Mouse (Mus musculus): ENCODE results near the gene Afg1l. TPM values are rescaled to one million over a fixed set of nuclear protein-coding genes. Genes with fewer than 3 reads are reported as not detected.

Gene Afg1l
- polyA plus RNA-seq, 1 experiment: 2.6 TPM

GRCm38 (mm10) chr10:42313222-42313786, 165.1 kb downstream of the Afg1l start:
- H3K4me3 ChIP-seq (ENCODE audit: low read depth, low read length): no peak overlapping the region
- H3K27me3 ChIP-seq (ENCODE audit: control insufficient read depth, insufficient read depth, low read length): no peaks in the 10 kb centered on the region
- no peak for TF ChIP-seq POLR2A (IDR thresholded peaks at IDR 0.05; ENCODE audit: low read depth, low read length)
- TF ChIP-seq CTCF (IDR thresholded peaks at IDR 0.05; ENCODE audit: extremely low read depth, insufficient read length, insufficient replicate concordance, low read depth, low read length): no peak
- 76% methylated on average over 22 of the region's 22 CpGs for WGBS
- H3K36me3 ChIP-seq (ENCODE audit: control insufficient read depth, insufficient read depth, low read length): peaks cover 18% of the 10 kb centered on the region
- no peak overlapping the region for H3K27ac ChIP-seq (ENCODE audit: insufficient read depth, low read depth, low read length)
- no peaks in the 10 kb centered on the region for H3K4me1 ChIP-seq (ENCODE audit: control insufficient read depth, insufficient read depth, insufficient read length, low read length)

- Histone ChIP-seq H3K36me3 (ENCODE audit: control insufficient read depth, insufficient read depth, low read length) (peaks cover 13% of the 10 kb centered on the region), H3K27ac (ENCODE audit: insufficient read depth, low read depth, low read length) (no peak overlapping the region), H3K4me1 (ENCODE audit: control insufficient read depth, insufficient read depth, insufficient read length, low read length) (no peaks in the 10 kb centered on the region), H3K4me3 (ENCODE audit: low read depth, low read length) (no peak overlapping the region), H3K27me3 (ENCODE audit: control insufficient read depth, insufficient read depth, low read length) (no peaks in the 10 kb centered on the region)
- no peak for TF ChIP-seq CTCF (IDR thresholded peaks at IDR 0.05; ENCODE audit: extremely low read depth, insufficient read length, insufficient replicate concordance, low read depth, low read length)
- no peak for TF ChIP-seq POLR2A (IDR thresholded peaks at IDR 0.05; ENCODE audit: low read depth, low read length)
- 67% methylated on average over 1 of the region's 1 CpGs for WGBS
Measured at GRCm38 (mm10) chr10:42312557-42312956, 165.8 kb downstream of the Afg1l start.

GRCm38 (mm10) chr10:42308687-42308987, 169.7 kb downstream of the Afg1l start:
- Histone ChIP-seq H3K27ac (ENCODE audit: insufficient read depth, low read depth, low read length) (no peak overlapping the region), H3K27me3 (ENCODE audit: control insufficient read depth, insufficient read depth, low read length) (no peaks in the 10 kb centered on the region), H3K4me3 (ENCODE audit: low read depth, low read length) (no peak overlapping the region), H3K36me3 (ENCODE audit: control insufficient read depth, insufficient read depth, low read length) (peaks cover 6% of the 10 kb centered on the region; the same call in 1 of the 2 replicates), H3K4me1 (ENCODE audit: control insufficient read depth, insufficient read depth, insufficient read length, low read length) (no peaks in the 10 kb centered on the region)
- WGBS: 44% methylated on average over 8 of the region's 8 CpGs
- TF ChIP-seq CTCF (IDR thresholded peaks at IDR 0.05; ENCODE audit: extremely low read depth, insufficient read length, insufficient replicate concordance, low read depth, low read length) (no peak), POLR2A (IDR thresholded peaks at IDR 0.05; ENCODE audit: low read depth, low read length) (no peak)

GRCm38 (mm10) chr10:42307980-42308686, 170.2 kb downstream of the Afg1l start:
- Histone ChIP-seq H3K36me3 (ENCODE audit: control insufficient read depth, insufficient read depth, low read length) (peaks cover 3% of the 10 kb centered on the region; the same call in 1 of the 2 replicates), H3K27ac (ENCODE audit: insufficient read depth, low read depth, low read length) (no peak overlapping the region), H3K4me3 (ENCODE audit: low read depth, low read length) (peak overlapping the region; percentile 36; the same call in 1 of the 2 replicates), H3K27me3 (ENCODE audit: control insufficient read depth, insufficient read depth, low read length) (no peaks in the 10 kb centered on the region), H3K4me1 (ENCODE audit: control insufficient read depth, insufficient read depth, insufficient read length, low read length) (no peaks in the 10 kb centered on the region)
- 15% methylated on average over 20 of the region's 20 CpGs for WGBS
- TF ChIP-seq POLR2A (IDR thresholded peaks at IDR 0.05; ENCODE audit: low read depth, low read length) (no peak), CTCF (IDR thresholded peaks at IDR 0.05; ENCODE audit: extremely low read depth, insufficient read length, insufficient replicate concordance, low read depth, low read length) (peak; percentile 70; the same call in 1 of the 2 replicates)

DNA sequence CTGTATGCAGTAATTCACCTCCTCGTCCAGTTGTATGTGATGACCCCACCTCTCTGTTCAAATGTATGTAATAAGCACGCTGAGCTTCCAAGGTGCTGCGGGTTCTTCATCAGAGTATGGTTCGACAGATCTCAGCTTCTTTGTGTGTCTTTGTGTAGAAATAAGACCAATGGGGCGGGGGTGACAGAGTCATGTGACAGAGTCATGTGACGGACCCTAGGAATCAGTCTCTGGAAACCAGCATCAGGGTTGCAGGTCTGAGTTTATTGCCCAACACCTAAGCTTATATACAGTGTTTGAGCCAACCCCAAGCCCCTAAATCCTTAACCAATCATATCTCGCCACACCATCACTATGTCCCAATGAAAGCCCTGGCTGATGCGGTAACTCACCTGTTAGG, 171.9 kb downstream of the Afg1l start:
- 91% methylated on average over 8 of the region's 8 CpGs for WGBS
- no peak overlapping the region for H3K27ac ChIP-seq (ENCODE audit: insufficient read depth, low read depth, low read length)
- no peaks in the 10 kb centered on the region for H3K27me3 ChIP-seq (ENCODE audit: control insufficient read depth, insufficient read depth, low read length)
- no peaks in the 10 kb centered on the region for H3K4me1 ChIP-seq (ENCODE audit: control insufficient read depth, insufficient read depth, insufficient read length, low read length)
- no peaks in the 10 kb centered on the region for H3K36me3 ChIP-seq (ENCODE audit: control insufficient read depth, insufficient read depth, low read length)
- H3K4me3 ChIP-seq (ENCODE audit: low read depth, low read length): no peak overlapping the region
- TF ChIP-seq CTCF (IDR thresholded peaks at IDR 0.05; ENCODE audit: extremely low read depth, insufficient read length, insufficient replicate concordance, low read depth, low read length) (no peak), POLR2A (IDR thresholded peaks at IDR 0.05; ENCODE audit: low read depth, low read length) (no peak)

DNA sequence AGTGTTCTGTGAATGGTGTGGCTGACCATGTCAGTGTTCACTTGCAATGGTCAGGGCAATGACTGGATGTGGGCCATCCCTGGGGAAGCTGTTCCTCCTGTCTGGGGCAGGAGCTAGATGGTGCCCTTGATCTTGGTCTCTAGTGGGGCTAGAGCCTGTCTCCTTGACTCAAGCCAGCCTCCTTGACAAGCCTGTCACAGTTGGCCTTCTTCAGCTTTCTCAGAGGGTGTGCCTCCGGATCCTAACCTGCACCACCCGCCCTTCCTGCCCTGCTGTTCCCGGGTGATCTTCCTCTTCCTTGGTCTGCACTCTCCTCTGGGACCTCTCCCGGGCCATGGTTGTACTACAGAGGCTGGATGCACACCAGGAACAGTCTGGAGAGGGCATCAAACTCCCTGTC, 177.6 kb downstream of the Afg1l start:
- WGBS: 43% methylated on average over 4 of the region's 4 CpGs
- Histone ChIP-seq H3K27ac (ENCODE audit: insufficient read depth, low read depth, low read length) (no peak overlapping the region), H3K4me3 (ENCODE audit: low read depth, low read length) (no peak overlapping the region), H3K27me3 (ENCODE audit: control insufficient read depth, insufficient read depth, low read length) (no peaks in the 10 kb centered on the region), H3K4me1 (ENCODE audit: control insufficient read depth, insufficient read depth, insufficient read length, low read length) (no peaks in the 10 kb centered on the region), H3K36me3 (ENCODE audit: control insufficient read depth, insufficient read depth, low read length) (no peaks in the 10 kb centered on the region)
- no peak for TF ChIP-seq CTCF (IDR thresholded peaks at IDR 0.05; ENCODE audit: extremely low read depth, insufficient read length, insufficient replicate concordance, low read depth, low read length)
- no peak for TF ChIP-seq POLR2A (IDR thresholded peaks at IDR 0.05; ENCODE audit: low read depth, low read length)

DNA sequence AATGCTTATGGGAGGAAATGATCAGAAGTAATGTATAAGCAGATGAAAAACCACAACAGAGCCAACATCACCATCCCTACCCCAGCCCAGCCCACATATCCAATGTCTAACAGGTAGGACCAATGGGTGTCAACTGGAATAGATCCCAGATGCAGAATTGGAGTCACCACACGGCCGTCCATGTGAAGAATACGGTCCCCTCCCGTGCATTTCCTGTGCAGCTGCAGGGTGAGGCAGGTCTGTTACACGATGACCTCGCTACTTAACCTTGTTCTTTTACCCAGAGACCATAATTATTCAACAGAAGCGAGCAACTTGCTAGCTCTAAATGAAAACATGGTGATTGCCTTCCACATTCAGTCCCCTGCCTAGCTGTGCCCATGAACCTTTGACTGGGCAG, 178.4 kb downstream of the Afg1l start:
- Histone ChIP-seq H3K36me3 (ENCODE audit: control insufficient read depth, insufficient read depth, low read length) (no peaks in the 10 kb centered on the region), H3K27me3 (ENCODE audit: control insufficient read depth, insufficient read depth, low read length) (no peaks in the 10 kb centered on the region), H3K27ac (ENCODE audit: insufficient read depth, low read depth, low read length) (no peak overlapping the region), H3K4me3 (ENCODE audit: low read depth, low read length) (no peak overlapping the region), H3K4me1 (ENCODE audit: control insufficient read depth, insufficient read depth, insufficient read length, low read length) (no peaks in the 10 kb centered on the region)
- TF ChIP-seq CTCF (IDR thresholded peaks at IDR 0.05; ENCODE audit: extremely low read depth, insufficient read length, insufficient replicate concordance, low read depth, low read length) (no peak), POLR2A (IDR thresholded peaks at IDR 0.05; ENCODE audit: low read depth, low read length) (no peak)
- 21% methylated on average over 7 of the region's 7 CpGs for WGBS
